Mouse (Mus musculus) spleen, postnatal 36 days (tissue): ENCODE results near the gene Aprt.

Experiments used
- DNase-seq, 2 experiments: peaks; one replicate each; pipeline ENCODE4 v3.0.0; 2022; ENCODE audit warnings: low spot score in 2 of 2, mixed read lengths in 1 of 2

The Aprt gene

DNA sequence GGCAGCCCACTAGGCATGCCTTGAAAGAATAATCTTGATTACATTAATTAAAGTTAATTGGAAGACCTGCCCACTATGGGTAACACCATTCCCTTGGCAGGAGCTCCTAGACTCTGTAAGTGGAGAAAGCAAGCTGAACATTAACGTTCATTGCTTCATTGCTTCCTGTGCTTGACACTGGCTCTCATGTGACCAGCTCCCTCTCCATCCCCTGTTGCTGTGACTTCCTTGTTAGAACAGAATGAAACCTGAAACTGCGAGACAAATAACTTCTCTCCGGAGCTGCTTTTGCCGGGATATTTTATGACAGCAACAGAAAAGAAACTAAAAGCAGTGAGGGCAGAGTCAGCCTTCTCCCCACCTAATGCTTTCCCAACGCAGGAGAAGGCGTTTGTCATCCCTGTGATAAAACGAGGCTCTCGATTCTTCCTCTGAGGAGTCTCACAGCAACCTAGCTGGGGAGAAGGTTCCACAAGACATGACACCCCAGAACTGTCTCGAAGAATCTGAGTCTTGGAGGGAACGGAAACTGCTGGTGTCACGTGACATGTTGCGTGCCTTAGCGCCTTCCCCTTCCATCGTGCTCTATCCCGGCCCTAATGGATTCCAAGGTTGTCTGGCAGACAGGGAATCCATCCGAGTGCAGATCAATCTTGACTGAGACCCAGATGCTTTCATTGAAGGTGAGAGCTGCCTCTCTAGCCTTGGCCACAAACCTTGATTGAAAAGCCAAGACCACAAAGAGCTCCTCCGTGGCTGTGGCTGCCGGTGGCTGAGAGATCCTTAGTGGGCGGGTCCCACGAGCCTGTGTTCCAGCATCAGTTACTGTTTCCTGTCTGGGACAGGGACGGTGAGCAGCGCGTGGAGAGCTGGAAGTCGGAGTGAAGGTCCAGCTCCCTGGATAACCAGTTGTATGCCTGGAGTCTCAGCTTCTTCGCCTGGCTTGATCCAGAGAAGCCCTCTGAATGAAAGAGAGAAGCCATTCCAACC, 12.1 kb downstream of the Aprt start:
- no peak for DNase-seq

DNA sequence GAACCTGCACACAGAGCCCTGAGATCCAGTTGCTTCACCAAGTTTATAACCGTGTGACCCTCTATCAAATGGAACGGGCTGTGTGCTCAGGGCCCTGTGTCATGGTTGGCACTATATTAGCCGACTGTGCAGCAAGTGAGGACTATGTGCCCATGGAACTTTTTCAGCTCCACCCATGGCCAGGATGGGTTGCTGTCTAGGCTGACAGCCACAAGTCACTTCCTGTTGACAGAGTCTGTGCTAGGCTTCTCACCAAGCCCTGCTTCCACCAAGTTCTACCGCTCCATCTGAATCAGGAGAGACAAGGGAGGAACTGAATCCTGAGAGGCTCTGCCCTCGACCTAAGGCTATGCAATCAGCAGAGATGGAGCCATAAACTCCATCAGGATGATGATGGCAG, 15.5 kb downstream of the Aprt start:
- DNase-seq = peak in 1 of 2 experiments; percentile 45

GRCm38 (mm10) chr8:122558671-122559349, 17.9 kb downstream of the Aprt start:
- DNase-seq = no peak

DNA sequence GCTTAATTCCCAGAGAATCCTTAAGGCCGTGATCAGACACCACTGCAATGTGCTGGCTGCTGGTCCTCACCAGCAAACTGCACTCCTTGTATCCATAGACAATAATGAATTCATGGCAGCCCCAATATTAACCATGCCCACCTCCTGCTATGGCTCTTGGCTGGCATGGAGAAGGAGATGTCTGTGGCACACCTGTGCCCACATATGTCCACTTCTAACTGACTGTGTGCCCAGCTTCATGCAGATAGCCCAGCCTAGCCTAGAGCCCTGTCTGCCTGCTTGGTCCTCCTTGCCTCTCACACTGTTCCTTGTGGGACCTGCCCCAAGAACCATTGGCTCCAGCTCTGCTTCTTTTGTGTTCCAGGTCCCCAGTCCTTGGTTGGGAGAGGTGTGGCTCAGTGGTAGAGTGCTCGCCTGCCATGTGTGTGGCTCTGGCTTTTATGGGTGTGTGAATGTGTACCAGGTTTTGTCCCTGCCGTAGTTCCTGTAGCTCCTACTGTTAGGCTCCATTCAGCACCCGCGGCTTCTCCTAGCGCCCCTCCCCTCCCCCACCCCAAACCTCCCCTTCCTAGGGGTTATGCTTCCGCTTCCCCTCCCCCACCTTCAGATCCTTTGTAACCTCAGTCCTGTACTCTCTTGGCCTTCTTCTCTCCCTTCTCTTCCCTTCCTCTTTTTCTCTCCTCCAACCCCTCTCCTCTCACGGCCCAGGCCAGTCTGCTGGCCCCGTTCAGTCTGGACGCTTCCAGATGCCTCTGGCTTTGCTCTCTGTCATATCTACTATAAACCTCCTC, 19.3 kb downstream of the Aprt start:
- no peak for DNase-seq

GRCm38 (mm10) chr8:122556030-122557009, 20.4 kb downstream of the Aprt start:
- DNase-seq = peak; percentile 88 to 90

GRCm38 (mm10) chr8:122554786-122555185, 21.9 kb downstream of the Aprt start:
- no peak for DNase-seq

GRCm38 (mm10) chr8:122551265-122552051, 25.3 kb downstream of the Aprt start, which contains the start of gene Piezo1:
Gene Piezo1 (minus strand): TSS chr8:122551329.
- DNase-seq = peak; percentile 88 to 91

DNA sequence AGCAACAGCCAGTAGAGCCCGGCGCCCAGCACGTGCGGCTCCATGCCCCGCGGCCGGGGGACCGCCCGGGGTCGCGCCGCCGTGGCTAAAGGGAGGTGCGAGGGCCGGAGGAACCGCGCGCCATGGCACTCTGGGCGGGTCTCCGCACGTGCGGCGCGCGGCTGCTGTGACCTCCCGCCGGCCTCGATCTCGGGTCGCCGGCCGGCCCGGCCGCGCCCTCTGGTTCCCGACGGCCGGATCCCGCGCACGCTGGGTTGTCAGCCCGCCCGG, 25.8 kb downstream of the Aprt start:
- no peak for DNase-seq

GRCm38 (mm10) chr8:122550234-122550994, 26.3 kb downstream of the Aprt start:
- peak in 1 of 2 experiments; percentile 35 for DNase-seq

- no peak for DNase-seq
Observed at GRCm38 (mm10) chr8:122548891-122549439, 27.7 kb downstream of the Aprt start.

GRCm38 (mm10) chr8:122548331-122548730, 28.4 kb downstream of the Aprt start:
- no peak for DNase-seq

- DNase-seq = peak; percentile 88 to 90
Observed at GRCm38 (mm10) chr8:122547815-122548214, 28.9 kb downstream of the Aprt start.

GRCm38 (mm10) chr8:122546811-122547453, 29.8 kb downstream of the Aprt start:
- no peak for DNase-seq

GRCm38 (mm10) chr8:122546066-122546755, 30.5 kb downstream of the Aprt start:
- peak in 1 of 2 experiments; percentile 56 for DNase-seq

DNA sequence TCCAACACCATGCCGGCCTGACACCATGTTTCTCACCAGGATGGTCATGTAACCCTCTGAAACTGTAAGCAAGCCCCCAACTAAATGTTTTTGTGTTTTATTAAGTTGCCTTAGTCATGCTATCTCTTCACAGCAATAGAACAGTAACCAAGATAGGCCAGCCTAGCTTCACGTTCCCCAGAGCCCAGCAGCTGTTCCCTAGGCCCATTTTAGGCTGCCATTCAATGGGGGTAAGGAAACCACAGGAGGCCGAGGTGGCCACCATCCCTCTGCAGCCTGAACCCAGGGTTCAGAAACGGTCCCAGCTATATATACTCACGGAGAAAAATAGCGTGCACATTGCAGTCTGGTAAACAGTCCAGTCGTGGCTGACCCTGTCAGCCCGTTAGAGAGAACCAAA, 32.6 kb downstream of the Aprt start:
- DNase-seq = no peak

- DNase-seq = no peak
Observed at GRCm38 (mm10) chr8:122538310-122539076, 38.2 kb downstream of the Aprt start.

DNA sequence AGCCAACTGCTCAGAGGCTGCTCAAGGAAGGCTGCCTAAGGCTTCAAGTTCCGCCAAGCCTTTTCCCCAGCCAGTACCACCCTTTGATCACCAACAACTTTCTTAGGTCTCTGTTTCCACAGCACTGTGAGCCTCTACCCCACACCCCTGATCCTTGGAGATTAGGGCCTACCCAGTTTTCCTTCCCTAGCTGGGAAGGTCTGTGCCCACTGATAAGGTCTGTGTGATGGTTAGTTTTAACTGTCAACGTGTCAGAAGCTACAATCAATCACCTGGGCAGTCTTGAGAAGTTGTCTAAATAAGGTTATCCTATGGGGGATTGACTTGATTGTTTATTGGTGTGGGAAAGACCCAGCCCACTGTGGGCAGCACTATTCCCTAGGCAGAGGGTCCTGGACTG, 38.9 kb downstream of the Aprt start:
- DNase-seq = peak; percentile 31 to 63
